Mouse (Mus musculus): ENCODE measurements around the gene Sumo3. TPM values are rescaled to one million over a fixed set of nuclear protein-coding genes. Genes with fewer than 3 reads are reported as not detected.

The Sumo3 gene
- 112 and 128 TPM in 2 replicates for total RNA-seq (2014; rRNA removed; ENCODE audit: low replicate concordance)
- 121 and 128 TPM in 2 replicates for polyA plus RNA-seq (2015; fragmentation: Nextera tagmentation; extraction: Ambion mirVana)

DNA sequence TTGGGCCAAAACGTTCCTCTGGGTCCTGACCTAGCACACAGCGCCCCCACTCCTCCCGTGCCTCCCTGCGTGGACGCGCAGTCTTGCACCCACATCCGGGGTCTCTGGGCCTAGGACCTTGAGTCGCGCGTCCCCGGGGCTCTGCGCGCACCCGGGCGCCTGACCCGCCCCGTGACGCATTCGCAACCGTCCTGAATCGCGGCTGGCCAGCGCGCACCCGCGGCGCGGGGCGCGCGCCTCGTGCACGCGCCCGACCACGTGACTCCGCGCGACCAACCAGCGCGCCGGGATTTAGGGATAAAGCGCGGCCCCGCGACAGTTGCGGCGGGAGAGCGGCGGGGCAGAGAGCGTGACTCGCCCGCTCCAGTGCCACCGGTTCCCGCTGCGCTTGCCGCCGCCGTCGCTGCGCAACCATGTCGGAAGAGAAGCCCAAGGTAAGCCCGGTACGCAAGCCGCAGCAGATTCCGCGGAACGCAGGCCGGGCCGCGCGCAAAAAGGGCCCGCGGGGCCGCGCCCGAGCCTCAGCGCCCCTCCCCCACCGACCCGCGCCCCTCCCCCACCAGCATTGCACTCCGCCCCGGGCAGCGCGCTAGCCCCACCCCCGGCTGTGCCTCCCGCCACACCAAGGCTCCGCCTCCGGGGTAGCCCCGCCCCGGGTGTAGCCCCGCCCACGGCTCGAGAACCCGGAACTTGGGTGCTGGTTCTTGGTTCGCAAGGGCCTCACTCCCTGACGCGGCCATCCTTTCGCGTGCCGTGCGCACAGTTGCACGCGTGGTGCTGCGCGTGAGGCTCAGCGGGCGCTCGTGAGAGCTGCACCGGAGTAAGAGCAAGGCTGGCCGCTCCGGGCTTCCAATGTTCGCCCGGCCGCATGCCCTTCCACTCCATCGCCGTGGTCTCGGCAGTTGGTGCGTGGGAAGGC lies at the start of gene Sumo3, which contains the start of gene Gm49325:
TSS of gene Sumo3 (plus strand) at position 190 of the 919 bp plus-strand sequence.
TSS of gene Gm49325 (plus strand) at position 290 of the 919 bp plus-strand sequence.
- TF ChIP-seq CTCF (IDR thresholded peaks at IDR 0.05; ENCODE audit: low read depth) (0 out of 2 replicates have a peak, but pooled peaks have one; percentile 0), EP300 (IDR thresholded peaks at IDR 0.05; ENCODE audit: low read depth) (no peak)
- 1% methylated on average over 87 of the region's 119 CpGs for WGBS
- peak within 1 kb of the TSS; percentile 97 for H3K27ac ChIP-seq (ENCODE audit: low read depth)
- H3K36me3 ChIP-seq (replicated peaks; ENCODE audit: control insufficient read depth, insufficient read depth, low read length), result peaks cover 16% of the 10 kb centered on the region
- peak within 1 kb of the TSS; percentile 93 for H3K4me2 ChIP-seq (ENCODE audit: low read depth, low read length)
- H3K9me3 ChIP-seq (replicated peaks; ENCODE audit: control insufficient read depth, low read length), result no peaks in the 10 kb centered on the region
- no peaks in the 10 kb centered on the region for H3K27me3 ChIP-seq (ENCODE audit: control insufficient read depth, insufficient read depth, low read length)
- H3K4me1 ChIP-seq (ENCODE audit: control insufficient read depth, insufficient read depth), result peaks cover 8% of the 10 kb centered on the region
- peak within 1 kb of the TSS; percentile 82 for H3K9ac ChIP-seq (replicated peaks; ENCODE audit: low read depth, low read length)
- DNase-seq (ENCODE audit: low spot score) (peak; percentile 80), ATAC-seq (ENCODE audit: insufficient read depth, low read depth) (peak; percentile 93)
- peak within 1 kb of the TSS; percentile 72 for H3K4me3 ChIP-seq (ENCODE audit: low read depth, low read length)

DNA sequence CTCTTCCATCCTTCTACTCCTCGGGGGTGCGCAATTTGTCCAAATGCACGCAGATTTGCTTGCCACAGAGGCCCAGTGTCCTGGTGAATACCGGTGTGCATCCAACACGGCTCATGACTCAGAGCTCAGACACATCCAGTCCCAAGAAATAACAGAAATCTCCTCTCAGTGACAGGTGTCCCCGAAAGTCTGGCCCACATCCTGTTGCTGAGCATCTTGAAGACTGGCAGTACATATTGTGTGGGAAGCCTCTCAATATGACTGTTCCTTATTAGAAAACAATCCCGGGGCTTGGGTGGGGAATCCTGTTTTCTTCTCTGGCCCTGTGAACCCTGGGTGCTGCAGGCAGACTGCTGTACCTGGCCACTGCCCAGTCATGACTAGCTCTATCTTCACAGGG lies 49.3 kb upstream of the Sumo3 start:
- H3K4me1 ChIP-seq (ENCODE audit: control insufficient read depth, insufficient read depth), result no peaks in the 10 kb centered on the region

DNA sequence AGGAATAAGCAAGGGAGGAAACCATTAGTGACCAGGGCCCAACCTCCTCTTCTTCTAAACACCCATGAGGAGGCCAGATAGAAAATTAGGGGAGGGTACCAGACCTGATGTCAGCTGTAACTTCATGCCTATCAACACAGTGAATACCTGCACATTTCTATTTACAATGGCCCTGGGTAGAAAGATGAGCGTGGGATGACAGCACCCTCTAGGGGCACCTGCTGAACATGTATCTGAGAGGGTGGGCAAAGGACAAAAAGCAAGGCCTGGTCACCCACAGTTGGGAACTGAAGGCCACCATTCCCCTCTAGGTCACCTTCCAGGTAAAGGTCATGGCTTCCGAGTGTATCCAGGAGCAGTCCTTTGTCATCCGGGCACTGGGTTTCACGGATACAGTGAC lies 48.3 kb upstream of the Sumo3 start:
- no peak for DNase-seq (ENCODE audit: low spot score)
- no peak overlapping the region for H3K27ac ChIP-seq (ENCODE audit: low read depth)
- ATAC-seq (ENCODE audit: insufficient read depth, low read depth), result no peak
- 78% methylated on average over 4 of the region's 4 CpGs for WGBS
- H3K4me3 ChIP-seq (ENCODE audit: low read depth, low read length), result no peak overlapping the region
- no peaks in the 10 kb centered on the region for H3K9me3 ChIP-seq (replicated peaks; ENCODE audit: control insufficient read depth, low read length)
- TF ChIP-seq EP300 (IDR thresholded peaks at IDR 0.05; ENCODE audit: low read depth) (no peak), CTCF (IDR thresholded peaks at IDR 0.05; ENCODE audit: low read depth) (peak; percentile 38)
- H3K27me3 ChIP-seq (ENCODE audit: control insufficient read depth, insufficient read depth, low read length), result no peaks in the 10 kb centered on the region
- no peaks in the 10 kb centered on the region for H3K36me3 ChIP-seq (replicated peaks; ENCODE audit: control insufficient read depth, insufficient read depth, low read length)
- no peak overlapping the region for H3K4me2 ChIP-seq (ENCODE audit: low read depth, low read length)
- no peak overlapping the region for H3K9ac ChIP-seq (replicated peaks; ENCODE audit: low read depth, low read length)
- no peaks in the 10 kb centered on the region for H3K4me1 ChIP-seq (ENCODE audit: control insufficient read depth, insufficient read depth)

More for the DNA sequence above, 49.3 kb upstream of the Sumo3 start:
- Histone ChIP-seq H3K27ac (ENCODE audit: low read depth) (no peak overlapping the region), H3K4me2 (ENCODE audit: low read depth, low read length) (no peak overlapping the region), H3K27me3 (ENCODE audit: control insufficient read depth, insufficient read depth, low read length) (no peaks in the 10 kb centered on the region), H3K9ac (replicated peaks; ENCODE audit: low read depth, low read length) (no peak overlapping the region), H3K9me3 (replicated peaks; ENCODE audit: control insufficient read depth, low read length) (no peaks in the 10 kb centered on the region), H3K4me3 (ENCODE audit: low read depth, low read length) (no peak overlapping the region), H3K36me3 (replicated peaks; ENCODE audit: control insufficient read depth, insufficient read depth, low read length) (no peaks in the 10 kb centered on the region)
- no peak for ATAC-seq (ENCODE audit: insufficient read depth, low read depth)
- TF ChIP-seq EP300 (IDR thresholded peaks at IDR 0.05; ENCODE audit: low read depth), result no peak
- no peak for DNase-seq (ENCODE audit: low spot score)
- 87% methylated on average over 7 of the region's 7 CpGs for WGBS

DNA sequence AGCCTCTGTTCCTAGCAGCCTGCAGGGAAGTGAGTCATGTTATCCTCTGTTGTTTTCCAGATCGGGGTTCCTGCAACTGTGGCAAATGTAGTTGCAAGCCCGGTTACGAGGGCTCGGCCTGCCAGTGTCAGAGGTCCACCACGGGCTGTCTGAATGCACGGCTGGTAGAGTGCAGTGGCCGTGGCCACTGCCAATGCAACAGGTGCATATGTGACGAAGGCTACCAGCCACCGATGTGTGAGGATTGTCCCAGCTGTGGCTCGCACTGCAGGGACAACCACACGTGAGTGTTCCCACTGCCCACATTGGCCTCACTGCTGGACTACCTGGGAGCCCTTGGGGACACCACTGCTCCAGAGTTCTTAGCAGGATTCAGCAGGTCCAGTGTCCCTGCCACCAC lies 45.8 kb upstream of the Sumo3 start:
- 81% methylated on average over 11 of the region's 11 CpGs for WGBS
- DNase-seq (ENCODE audit: low spot score) (no peak), ATAC-seq (ENCODE audit: insufficient read depth, low read depth) (no peak)
- no peak for TF ChIP-seq EP300 (IDR thresholded peaks at IDR 0.05; ENCODE audit: low read depth)
- no peak for TF ChIP-seq CTCF (IDR thresholded peaks at IDR 0.05; ENCODE audit: low read depth)
- H3K9ac ChIP-seq (replicated peaks; ENCODE audit: low read depth, low read length), result no peak overlapping the region
- no peaks in the 10 kb centered on the region for H3K27me3 ChIP-seq (ENCODE audit: control insufficient read depth, insufficient read depth, low read length)
- H3K4me2 ChIP-seq (ENCODE audit: low read depth, low read length), result no peak overlapping the region
- no peak overlapping the region for H3K4me3 ChIP-seq (ENCODE audit: low read depth, low read length)
- H3K9me3 ChIP-seq (replicated peaks; ENCODE audit: control insufficient read depth, low read length), result no peaks in the 10 kb centered on the region
- no peak overlapping the region for H3K27ac ChIP-seq (ENCODE audit: low read depth)
- H3K36me3 ChIP-seq (replicated peaks; ENCODE audit: control insufficient read depth, insufficient read depth, low read length), result no peaks in the 10 kb centered on the region
- H3K4me1 ChIP-seq (ENCODE audit: control insufficient read depth, insufficient read depth), result no peaks in the 10 kb centered on the region

DNA sequence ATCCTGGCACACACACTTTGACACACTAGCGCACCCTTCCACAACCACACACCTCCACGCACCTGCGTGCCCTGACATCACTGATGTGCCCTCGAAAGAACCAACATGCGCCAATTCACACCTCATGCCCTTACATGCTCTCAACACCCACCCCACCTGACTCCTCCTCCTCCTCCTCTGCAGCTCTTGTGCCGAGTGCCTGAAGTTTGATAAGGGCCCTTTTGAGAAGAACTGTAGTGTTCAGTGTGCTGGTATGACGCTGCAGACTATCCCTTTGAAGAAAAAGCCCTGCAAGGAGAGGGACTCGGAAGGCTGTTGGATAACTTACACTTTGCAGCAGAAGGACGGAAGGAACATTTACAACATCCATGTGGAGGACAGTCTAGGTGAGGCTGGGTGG lies 45.1 kb upstream of the Sumo3 start:
- Histone ChIP-seq H3K4me3 (ENCODE audit: low read depth, low read length) (no peak overlapping the region), H3K4me2 (ENCODE audit: low read depth, low read length) (no peak overlapping the region), H3K36me3 (replicated peaks; ENCODE audit: control insufficient read depth, insufficient read depth, low read length) (no peaks in the 10 kb centered on the region), H3K9ac (replicated peaks; ENCODE audit: low read depth, low read length) (no peak overlapping the region), H3K27ac (ENCODE audit: low read depth) (no peak overlapping the region), H3K27me3 (ENCODE audit: control insufficient read depth, insufficient read depth, low read length) (no peaks in the 10 kb centered on the region), H3K9me3 (replicated peaks; ENCODE audit: control insufficient read depth, low read length) (no peaks in the 10 kb centered on the region), H3K4me1 (ENCODE audit: control insufficient read depth, insufficient read depth) (no peaks in the 10 kb centered on the region)
- no peak for DNase-seq (ENCODE audit: low spot score)
- ATAC-seq (ENCODE audit: insufficient read depth, low read depth), result no peak
- WGBS, result 65% methylated on average over 9 of the region's 9 CpGs
- TF ChIP-seq EP300 (IDR thresholded peaks at IDR 0.05; ENCODE audit: low read depth), result no peak
- no peak for TF ChIP-seq CTCF (IDR thresholded peaks at IDR 0.05; ENCODE audit: low read depth)

Data from heart, postnatal 0 days (tissue).